In the genomic region with DNA sequence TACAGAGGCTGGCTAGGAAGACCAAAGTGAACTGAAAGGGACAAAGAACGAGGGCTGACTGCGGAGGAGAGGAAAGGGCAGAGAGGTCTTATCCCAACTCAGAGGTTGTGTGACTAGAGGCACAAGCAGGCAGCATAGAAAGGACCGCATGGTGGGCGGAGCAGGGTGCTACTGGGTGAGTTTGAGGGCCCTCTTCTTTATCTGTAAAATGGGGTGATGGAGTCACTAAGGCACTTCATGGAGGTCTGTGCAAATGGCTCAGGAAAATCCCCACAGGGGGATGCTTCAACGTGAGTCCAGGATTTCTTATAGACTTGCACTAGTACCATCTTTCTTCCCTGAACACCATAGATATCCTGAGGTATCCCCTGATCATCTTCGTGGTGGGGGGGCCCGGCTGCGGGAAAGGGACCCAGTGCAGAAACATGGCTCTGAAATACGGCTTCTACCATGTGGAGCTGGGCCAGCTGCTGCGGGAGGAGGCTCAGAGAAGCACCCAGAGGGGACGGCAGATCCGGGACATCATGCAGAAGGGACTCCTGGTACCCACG, we compare ENCODE assay signal across 8 mouse cellular contexts. TPM values are rescaled to one million over a fixed set of nuclear protein-coding genes. Genes with fewer than 3 reads are reported as not detected.
DNase-seq lines count a peak whose midpoint lies in the region; ATAC-seq and TF ChIP-seq lines count a peak whose summit lies in the region.

No protein-coding gene starts in this region.

- peak; percentile 43 for DNase-seq in cerebellum, adult 8-10 months
- no peak for DNase-seq in cerebellum, postnatal 4 days (ENCODE audit: low spot score in 2 of 2)
- DNase-seq in spleen, adult 2 months (ENCODE audit: low read depth in 1 of 2, low spot score in 2 of 2), result no peak
- DNase-seq in spleen, postnatal 4 days (ENCODE audit: low spot score in 2 of 2), result no peak
- DNase-seq in limb, embryonic 14.5 days (ENCODE audit: low spot score), result no peak
- no peak for DNase-seq in spleen, postnatal 10 days (ENCODE audit: low spot score in 2 of 2)

- peak overlapping the region; percentile 79 for H3K4me2 ChIP-seq in limb, embryonic 14.5 days (replicated peaks; ENCODE audit: low read depth, low read length, severe bottlenecking)
- H3K4me2 ChIP-seq in stomach, embryonic 16.5 days (ENCODE audit: low read depth, low read length), result peak overlapping the region; percentile 74

- no peak overlapping the region for H3K9ac ChIP-seq in limb, embryonic 14.5 days (ENCODE audit: low read depth, low read length, severe bottlenecking)
- H3K9ac ChIP-seq in stomach, embryonic 16.5 days (ENCODE audit: low read length), result peak overlapping the region; percentile 84

- no peak for ATAC-seq in limb, embryonic 14.5 days (ENCODE audit: low FRiP score, low read depth)
- ATAC-seq in stomach, embryonic 16.5 days (ENCODE audit: insufficient read depth, low FRiP score), result no peak
- no peak for ATAC-seq in megakaryocyte-erythroid progenitor cell, adult 5-6 weeks (replicated peaks; ENCODE audit: low FRiP score, low TSS enrichment, poor library complexity, severe bottlenecking)

- 85% methylated on average over 13 of the region's 13 CpGs for WGBS in spleen, adult 2 months
- 80% methylated on average over 13 of the region's 13 CpGs for WGBS in limb, embryonic 14.5 days
- 67% methylated on average over 13 of the region's 13 CpGs for WGBS in stomach, embryonic 16.5 days

- peaks cover 4% of the 10 kb centered on the region; the same call in 1 of the 2 replicates for H3K4me1 ChIP-seq in spleen, adult 2 months (ENCODE audit: control insufficient read depth, insufficient read depth, insufficient read length)
- peaks cover 7% of the 10 kb centered on the region for H3K4me1 ChIP-seq in limb, embryonic 14.5 days (ENCODE audit: control insufficient read depth, insufficient read depth, low read length)
- H3K4me1 ChIP-seq in stomach, embryonic 16.5 days (ENCODE audit: control insufficient read depth, insufficient read depth, low read length), result peaks cover 19% of the 10 kb centered on the region; the same call in 1 of the 2 replicates

- H3K9me3 ChIP-seq in limb, embryonic 14.5 days (ENCODE audit: control insufficient read depth, low read length), result no peaks in the 10 kb centered on the region
- no peaks in the 10 kb centered on the region for H3K9me3 ChIP-seq in stomach, embryonic 16.5 days (replicated peaks; ENCODE audit: control insufficient read depth, low read length)

- H3K27me3 ChIP-seq in spleen, adult 2 months (ENCODE audit: control insufficient read depth, insufficient read depth, low read length), result no peaks in the 10 kb centered on the region
- no peaks in the 10 kb centered on the region for H3K27me3 ChIP-seq in limb, embryonic 14.5 days (ENCODE audit: control insufficient read depth, insufficient read depth, low read length)
- H3K27me3 ChIP-seq in stomach, embryonic 16.5 days (ENCODE audit: control insufficient read depth, insufficient read depth, low read length), result no peaks in the 10 kb centered on the region

- peaks cover 3% of the 10 kb centered on the region for H3K36me3 ChIP-seq in spleen, adult 2 months (ENCODE audit: control insufficient read depth, insufficient read depth, low read length)
- H3K36me3 ChIP-seq in limb, embryonic 14.5 days (ENCODE audit: control insufficient read depth, insufficient read depth, low read length), result peaks cover 16% of the 10 kb centered on the region
- peaks cover 3% of the 10 kb centered on the region; the same call in 1 of the 2 replicates for H3K36me3 ChIP-seq in stomach, embryonic 16.5 days (ENCODE audit: control insufficient read depth, insufficient read depth, low read length)

- peak overlapping the region; percentile 71; the same call in 1 of the 2 replicates for H3K4me3 ChIP-seq in spleen, adult 2 months (ENCODE audit: extremely low read depth, insufficient read depth, insufficient read length)
- peak overlapping the region; percentile 75 for H3K4me3 ChIP-seq in limb, embryonic 14.5 days (replicated peaks; ENCODE audit: low read length)
- peak overlapping the region; percentile 82 for H3K4me3 ChIP-seq in stomach, embryonic 16.5 days (replicated peaks; ENCODE audit: low read length)

- no peak overlapping the region for H3K27ac ChIP-seq in spleen, adult 2 months (ENCODE audit: insufficient read depth, low read length)
- peak overlapping the region; percentile 91 for H3K27ac ChIP-seq in limb, embryonic 14.5 days (replicated peaks; ENCODE audit: low read depth, low read length)
- H3K27ac ChIP-seq in stomach, embryonic 16.5 days (ENCODE audit: low read length), result peak overlapping the region; percentile 95

- no peak for TF ChIP-seq CTCF in spleen, adult 2 months (IDR thresholded peaks at IDR 0.05; ENCODE audit: extremely low read depth, insufficient read depth, insufficient read length, insufficient replicate concordance)

- TF ChIP-seq POLR2A in spleen, adult 2 months (IDR thresholded peaks at IDR 0.05; ENCODE audit: low read depth, low read length), result no peak
- no peak for TF ChIP-seq POLR2A in limb, embryonic 14.5 days (IDR thresholded peaks at IDR 0.05; ENCODE audit: borderline replicate concordance, extremely low read depth, insufficient read depth, insufficient read length)

RNA-seq across cellular contexts. Expression of a gene that starts 1.1 kb away (rescaled TPM):
- polyA plus RNA-seq in spleen, adult 2 months (2012; rRNA removed), result 0.07 and 0.12 TPM in 2 replicates
- 0.05 TPM in 1 of 2 replicates, not detected in the other for polyA plus RNA-seq in limb, embryonic 14.5 days (2012; rRNA removed)
- polyA plus RNA-seq in limb, embryonic 14.5 days (2014; fragmentation: Nextera tagmentation; extraction: Ambion mirVana), result 0.22 and 0.26 TPM in 2 replicates
- 0.67 and 0.90 TPM in 2 replicates for polyA plus RNA-seq in stomach, embryonic 16.5 days (2015; fragmentation: Nextera tagmentation; extraction: Ambion mirVana)
- not detected in 2 replicates for total RNA-seq in megakaryocyte-erythroid progenitor cell, adult 5-6 weeks (2014; fragmentation: Nextera tagmentation)
- not detected in 2 replicates for total RNA-seq in megakaryocyte-erythroid progenitor cell, adult 5-6 weeks (2017)

RNA-seq across cellular contexts. Expression of a gene that starts 1.2 kb away (rescaled TPM):
- polyA plus RNA-seq in spleen, adult 2 months (2012; rRNA removed), result 18.5 and 26.8 TPM in 2 replicates
- 37.4 and 68.5 TPM in 2 replicates for polyA plus RNA-seq in limb, embryonic 14.5 days (2012; rRNA removed)
- polyA plus RNA-seq in limb, embryonic 14.5 days (2014; fragmentation: Nextera tagmentation; extraction: Ambion mirVana), result 54.1 and 60.1 TPM in 2 replicates
- 58.0 and 63.2 TPM in 2 replicates for polyA plus RNA-seq in stomach, embryonic 16.5 days (2015; fragmentation: Nextera tagmentation; extraction: Ambion mirVana)
- total RNA-seq in megakaryocyte-erythroid progenitor cell, adult 5-6 weeks (2014; fragmentation: Nextera tagmentation), result 112 and 139 TPM in 2 replicates
- 214 and 264 TPM in 2 replicates for total RNA-seq in megakaryocyte-erythroid progenitor cell, adult 5-6 weeks (2017)

RNA-seq across cellular contexts. Expression of a gene that starts 12.5 kb away (rescaled TPM):
- polyA plus RNA-seq in spleen, adult 2 months (2012; rRNA removed), result not detected in 2 replicates
- polyA plus RNA-seq in limb, embryonic 14.5 days (2012; rRNA removed), result not detected in 2 replicates
- not detected in 2 replicates for polyA plus RNA-seq in limb, embryonic 14.5 days (2014; fragmentation: Nextera tagmentation; extraction: Ambion mirVana)
- polyA plus RNA-seq in stomach, embryonic 16.5 days (2015; fragmentation: Nextera tagmentation; extraction: Ambion mirVana), result 0.56 TPM in 1 of 2 replicates, not detected in the other
- not detected in 2 replicates for total RNA-seq in megakaryocyte-erythroid progenitor cell, adult 5-6 weeks (2014; fragmentation: Nextera tagmentation)
- total RNA-seq in megakaryocyte-erythroid progenitor cell, adult 5-6 weeks (2017), result 4.6 TPM in 1 of 2 replicates, not detected in the other

RNA-seq across cellular contexts. Expression of a gene that starts 15.2 kb away (rescaled TPM):
- 20.3 and 22.3 TPM in 2 replicates for polyA plus RNA-seq in spleen, adult 2 months (2012; rRNA removed)
- polyA plus RNA-seq in limb, embryonic 14.5 days (2012; rRNA removed), result 25.1 and 33.9 TPM in 2 replicates
- 40.6 and 41.8 TPM in 2 replicates for polyA plus RNA-seq in limb, embryonic 14.5 days (2014; fragmentation: Nextera tagmentation; extraction: Ambion mirVana)
- polyA plus RNA-seq in stomach, embryonic 16.5 days (2015; fragmentation: Nextera tagmentation; extraction: Ambion mirVana), result 31.1 and 35.7 TPM in 2 replicates
- 25.2 and 26.4 TPM in 2 replicates for total RNA-seq in megakaryocyte-erythroid progenitor cell, adult 5-6 weeks (2014; fragmentation: Nextera tagmentation)
- 19.1 and 25.8 TPM in 2 replicates for total RNA-seq in megakaryocyte-erythroid progenitor cell, adult 5-6 weeks (2017)

RNA-seq across cellular contexts. Expression of a gene that starts 19.0 kb away (rescaled TPM):
- 82.8 and 119 TPM in 2 replicates for polyA plus RNA-seq in spleen, adult 2 months (2012; rRNA removed)
- polyA plus RNA-seq in limb, embryonic 14.5 days (2012; rRNA removed), result 115 and 151 TPM in 2 replicates
- 49.5 and 56.6 TPM in 2 replicates for polyA plus RNA-seq in limb, embryonic 14.5 days (2014; fragmentation: Nextera tagmentation; extraction: Ambion mirVana)
- polyA plus RNA-seq in stomach, embryonic 16.5 days (2015; fragmentation: Nextera tagmentation; extraction: Ambion mirVana), result 18.6 and 20.1 TPM in 2 replicates
- total RNA-seq in megakaryocyte-erythroid progenitor cell, adult 5-6 weeks (2014; fragmentation: Nextera tagmentation), result 211 and 252 TPM in 2 replicates
- total RNA-seq in megakaryocyte-erythroid progenitor cell, adult 5-6 weeks (2017), result 92.4 and 128 TPM in 2 replicates
